In genomic region chr2:164771123-164771522, GRCm38 (mm10) we compare ENCODE assay signal across 9 mouse cellular contexts. TPM values are rescaled to one million over a fixed set of nuclear protein-coding genes. Genes with fewer than 3 reads are reported as not detected.
DNase-seq lines count a peak whose midpoint lies in the region; ATAC-seq and TF ChIP-seq lines count a peak whose summit lies in the region.
"Had no signal": no experiment of that assay in that cellular context is flagged by ENCODE, and none has a peak within 500 bp of the region (broad histone marks: within the 10 kb centered on the region; RNA-seq: fewer than 3 reads in every experiment).

No protein-coding gene starts in this region.

- peak overlapping the region; percentile 35; the same call in 1 of the 2 replicates for H3K9ac ChIP-seq in heart, postnatal 0 days (replicated peaks; ENCODE audit: low read depth, low read length)
- H3K9ac ChIP-seq in hindbrain, embryonic 12.5 days: peak overlapping the region; percentile 68
- peak overlapping the region; percentile 94 for H3K9ac ChIP-seq in midbrain, embryonic 11.5 days (ENCODE audit: low read length)

- TF ChIP-seq EP300 in heart, postnatal 0 days (IDR thresholded peaks at IDR 0.05; ENCODE audit: low read depth): no peak

- 51% methylated on average over 8 of the region's 8 CpGs for WGBS in heart, postnatal 0 days
- WGBS in hindbrain, embryonic 12.5 days: 84% methylated on average over 8 of the region's 8 CpGs
- 88% methylated on average over 8 of the region's 8 CpGs for WGBS in midbrain, embryonic 11.5 days

- H3K27me3 ChIP-seq in heart, postnatal 0 days (ENCODE audit: control insufficient read depth, insufficient read depth, low read length): no peaks in the 10 kb centered on the region
- H3K27me3 ChIP-seq in G1E (ENCODE audit: insufficient read depth, low read length): no peaks in the 10 kb centered on the region
- no peaks in the 10 kb centered on the region for H3K27me3 ChIP-seq in hindbrain, embryonic 12.5 days
- H3K27me3 ChIP-seq in midbrain, embryonic 11.5 days (ENCODE audit: control insufficient read depth, insufficient read depth, low read length): no peaks in the 10 kb centered on the region

- no peak for TF ChIP-seq CTCF in heart, postnatal 0 days (IDR thresholded peaks at IDR 0.05; ENCODE audit: low read depth)
- TF ChIP-seq CTCF in G1E (IDR thresholded peaks at IDR 0.05; ENCODE audit: low read depth, low read length): no peak

- H3K4me3 ChIP-seq in heart, postnatal 0 days (ENCODE audit: low read depth, low read length): peak overlapping the region; percentile 68
- H3K4me3 ChIP-seq in G1E (ENCODE audit: low read depth, low read length): peak overlapping the region; percentile 75
- H3K4me3 ChIP-seq in hindbrain, embryonic 12.5 days: peak overlapping the region; percentile 73
- peak overlapping the region; percentile 96 for H3K4me3 ChIP-seq in midbrain, embryonic 11.5 days (ENCODE audit: low read depth, low read length)

- peaks cover 27% of the 10 kb centered on the region for H3K36me3 ChIP-seq in heart, postnatal 0 days (replicated peaks; ENCODE audit: control insufficient read depth, insufficient read depth, low read length)
- H3K36me3 ChIP-seq in G1E (replicated peaks): peaks cover 58% of the 10 kb centered on the region
- peaks cover 32% of the 10 kb centered on the region for H3K36me3 ChIP-seq in hindbrain, embryonic 12.5 days
- H3K36me3 ChIP-seq in midbrain, embryonic 11.5 days (ENCODE audit: control insufficient read depth, insufficient read depth, low read length): peaks cover 19% of the 10 kb centered on the region

- H3K9me3 ChIP-seq in heart, postnatal 0 days (replicated peaks; ENCODE audit: control insufficient read depth, low read length): no peaks in the 10 kb centered on the region
- H3K9me3 ChIP-seq in G1E (replicated peaks): no peaks in the 10 kb centered on the region
- H3K9me3 ChIP-seq in hindbrain, embryonic 12.5 days (replicated peaks): no peaks in the 10 kb centered on the region
- H3K9me3 ChIP-seq in midbrain, embryonic 11.5 days (ENCODE audit: control insufficient read depth, low read length): no peaks in the 10 kb centered on the region

- H3K4me1 ChIP-seq in heart, postnatal 0 days (ENCODE audit: control insufficient read depth, insufficient read depth): peaks cover 20% of the 10 kb centered on the region; the same call in 1 of the 2 replicates
- peaks cover 55% of the 10 kb centered on the region for H3K4me1 ChIP-seq in G1E (ENCODE audit: insufficient read depth, low read depth, low read length)
- peaks cover 25% of the 10 kb centered on the region for H3K4me1 ChIP-seq in hindbrain, embryonic 12.5 days
- H3K4me1 ChIP-seq in midbrain, embryonic 11.5 days (ENCODE audit: control insufficient read depth, insufficient read depth, low read length): peaks cover 20% of the 10 kb centered on the region

- no peak for ATAC-seq in heart, postnatal 0 days (ENCODE audit: insufficient read depth, low read depth)
- ATAC-seq in G1E (ENCODE audit: extremely low read depth, insufficient number of reproducible peaks, low FRiP score, poor library complexity, severe bottlenecking): no peak
- ATAC-seq in hindbrain, embryonic 12.5 days (ENCODE audit: low FRiP score): no peak
- no peak for ATAC-seq in midbrain, embryonic 11.5 days (ENCODE audit: low FRiP score)
- ATAC-seq in monocyte, adult 5-6 weeks (replicated peaks; ENCODE audit: insufficient number of reproducible peaks, low FRiP score, low TSS enrichment, poor library complexity, severe bottlenecking): no peak

- no peak overlapping the region for H3K27ac ChIP-seq in heart, postnatal 0 days (ENCODE audit: low read depth)
- no peak overlapping the region for H3K27ac ChIP-seq in hindbrain, embryonic 12.5 days
- no peak overlapping the region for H3K27ac ChIP-seq in midbrain, embryonic 11.5 days (ENCODE audit: low read depth, low read length)

- H3K4me2 ChIP-seq in heart, postnatal 0 days (ENCODE audit: low read depth, low read length): peak overlapping the region; percentile 86
- peak overlapping the region; percentile 89 for H3K4me2 ChIP-seq in hindbrain, embryonic 12.5 days (replicated peaks)
- peak overlapping the region; percentile 83 for H3K4me2 ChIP-seq in midbrain, embryonic 11.5 days

- DNase-seq in heart, postnatal 0 days (ENCODE audit: low spot score): no peak
- no peak for DNase-seq in heart, adult 11 months
- DNase-seq in G1E (ENCODE audit: low spot score): no peak
- DNase-seq in midbrain, embryonic 11.5 days (ENCODE audit: low spot score, missing footprints): no peak
- no peak for DNase-seq in adrenal gland, postnatal 10 days
- DNase-seq in urinary bladder, adult 2 months (ENCODE audit: low spot score): no peak

RNA-seq across cellular contexts. Expression of gene Ube2c, which starts 1.4 kb away (rescaled TPM):
- total RNA-seq in heart, postnatal 0 days (2014; rRNA removed; ENCODE audit: low replicate concordance): 175 and 320 TPM in 2 replicates
- polyA plus RNA-seq in heart, postnatal 0 days (2015; fragmentation: Nextera tagmentation; extraction: Ambion mirVana): 116 and 117 TPM in 2 replicates
- total RNA-seq in G1E (2014; fragmentation: Nextera tagmentation): 351 and 411 TPM in 2 replicates
- 127 and 135 TPM in 2 replicates for total RNA-seq in G1E (2017)
- polyA plus RNA-seq in G1E (2012): 102 and 111 TPM in 2 replicates
- 296 and 341 TPM in 2 replicates for polyA plus RNA-seq in hindbrain, embryonic 12.5 days (2016; fragmentation: Nextera tagmentation; extraction: Ambion mirVana)
- polyA plus RNA-seq in midbrain, embryonic 11.5 days (2014; fragmentation: Nextera tagmentation; extraction: Ambion mirVana): 520 and 544 TPM in 2 replicates
- total RNA-seq in adrenal gland, postnatal 10 days (2021): 10 to 100 TPM; 28.1 to 33.7 TPM
- 2.7 to 5.1 TPM (median 3.5 TPM) in 3 replicates for total RNA-seq in monocyte, adult 5-6 weeks (2017)
- 7.3 and 7.9 TPM in 2 replicates for polyA plus RNA-seq in urinary bladder, adult 2 months (2012; rRNA removed)

RNA-seq across cellular contexts. Expression of gene Tnnc2, which starts 8.6 kb away (rescaled TPM):
- total RNA-seq in heart, postnatal 0 days (2014; rRNA removed; ENCODE audit: low replicate concordance): 4.9 and 5.0 TPM in 2 replicates
- polyA plus RNA-seq in heart, postnatal 0 days (2015; fragmentation: Nextera tagmentation; extraction: Ambion mirVana): 0.18 and 0.25 TPM in 2 replicates
- total RNA-seq in G1E (2014; fragmentation: Nextera tagmentation) (not detected in 2 replicates), G1E (2017) (not detected in 2 replicates)
- polyA plus RNA-seq in G1E (2012): not detected in 2 replicates
- 4.9 and 31.3 TPM in 2 replicates for polyA plus RNA-seq in hindbrain, embryonic 12.5 days (2016; fragmentation: Nextera tagmentation; extraction: Ambion mirVana)
- polyA plus RNA-seq in midbrain, embryonic 11.5 days (2014; fragmentation: Nextera tagmentation; extraction: Ambion mirVana): not detected in 2 replicates
- total RNA-seq in adrenal gland, postnatal 10 days (2021): 100 to 1,000 TPM; 221 to 908 TPM
- not detected in 3 replicates for total RNA-seq in monocyte, adult 5-6 weeks (2017)
- polyA plus RNA-seq in urinary bladder, adult 2 months (2012; rRNA removed): 21.9 and 26.7 TPM in 2 replicates
- total RNA-seq: heart, postnatal 25 days had no signal

RNA-seq across cellular contexts. Expression of gene Snx21, which starts 14.5 kb away (rescaled TPM):
- total RNA-seq in heart, postnatal 0 days (2014; rRNA removed; ENCODE audit: low replicate concordance): 46.4 and 98.1 TPM in 2 replicates
- 29.8 and 30.8 TPM in 2 replicates for polyA plus RNA-seq in heart, postnatal 0 days (2015; fragmentation: Nextera tagmentation; extraction: Ambion mirVana)
- total RNA-seq in G1E (2014; fragmentation: Nextera tagmentation): 4.7 and 6.8 TPM in 2 replicates
- total RNA-seq in G1E (2017): 1.3 and 1.7 TPM in 2 replicates
- polyA plus RNA-seq in G1E (2012): 3.5 and 5.0 TPM in 2 replicates
- 15.0 and 15.7 TPM in 2 replicates for polyA plus RNA-seq in hindbrain, embryonic 12.5 days (2016; fragmentation: Nextera tagmentation; extraction: Ambion mirVana)
- 10.4 and 11.7 TPM in 2 replicates for polyA plus RNA-seq in midbrain, embryonic 11.5 days (2014; fragmentation: Nextera tagmentation; extraction: Ambion mirVana)
- total RNA-seq in adrenal gland, postnatal 10 days (2021): 10 to 100 TPM; 36.9 to 39.0 TPM
- 2.9 to 6.0 TPM (median 5.5 TPM) in 3 replicates for total RNA-seq in monocyte, adult 5-6 weeks (2017)
- 24.4 and 29.0 TPM in 2 replicates for polyA plus RNA-seq in urinary bladder, adult 2 months (2012; rRNA removed)

RNA-seq across cellular contexts. Expression of gene Dnttip1, which starts 25.3 kb away (rescaled TPM):
- 8.9 and 19.1 TPM in 2 replicates for total RNA-seq in heart, postnatal 0 days (2014; rRNA removed; ENCODE audit: low replicate concordance)
- 42.8 and 43.3 TPM in 2 replicates for polyA plus RNA-seq in heart, postnatal 0 days (2015; fragmentation: Nextera tagmentation; extraction: Ambion mirVana)
- total RNA-seq in G1E (2014; fragmentation: Nextera tagmentation) (58.1 and 86.2 TPM in 2 replicates), G1E (2017) (18.0 and 23.8 TPM in 2 replicates)
- 122 and 135 TPM in 2 replicates for polyA plus RNA-seq in G1E (2012)
- polyA plus RNA-seq in hindbrain, embryonic 12.5 days (2016; fragmentation: Nextera tagmentation; extraction: Ambion mirVana): 85.3 and 89.7 TPM in 2 replicates
- 75.9 and 82.5 TPM in 2 replicates for polyA plus RNA-seq in midbrain, embryonic 11.5 days (2014; fragmentation: Nextera tagmentation; extraction: Ambion mirVana)
- total RNA-seq in adrenal gland, postnatal 10 days (2021): 10 to 100 TPM; 39.1 to 42.1 TPM
- total RNA-seq in monocyte, adult 5-6 weeks (2017): 18.2 to 23.6 TPM (median 20.1 TPM) in 3 replicates
- 36.1 and 36.7 TPM in 2 replicates for polyA plus RNA-seq in urinary bladder, adult 2 months (2012; rRNA removed)

RNA-seq across cellular contexts. Expression of gene Wfdc3, which starts 25.4 kb away (rescaled TPM):
- not detected in 2 replicates for total RNA-seq in heart, postnatal 0 days (2014; rRNA removed; ENCODE audit: low replicate concordance)
- 0.46 and 0.51 TPM in 2 replicates for polyA plus RNA-seq in heart, postnatal 0 days (2015; fragmentation: Nextera tagmentation; extraction: Ambion mirVana)
- total RNA-seq in G1E (2014; fragmentation: Nextera tagmentation): 1.4 and 2.0 TPM in 2 replicates
- total RNA-seq in G1E (2017): 0.98 and 1.5 TPM in 2 replicates
- polyA plus RNA-seq in G1E (2012): 0.03 TPM in 1 of 2 replicates, not detected in the other
- polyA plus RNA-seq in hindbrain, embryonic 12.5 days (2016; fragmentation: Nextera tagmentation; extraction: Ambion mirVana): 1.0 and 1.2 TPM in 2 replicates
- polyA plus RNA-seq in midbrain, embryonic 11.5 days (2014; fragmentation: Nextera tagmentation; extraction: Ambion mirVana): 0.66 and 0.85 TPM in 2 replicates
- total RNA-seq in adrenal gland, postnatal 10 days (2021): under 1 TPM; 0.54 to 0.70 TPM
- total RNA-seq in monocyte, adult 5-6 weeks (2017): not detected in 3 replicates
- 0.81 and 0.96 TPM in 2 replicates for polyA plus RNA-seq in urinary bladder, adult 2 months (2012; rRNA removed)

Comparison
In these comparisons a context has a peak if more than half of its experiments do, and no peak if none do; other contexts are left out.
1. H3K9ac ChIP-seq: peak in every context shown above with its lines; median percentile 94 in midbrain, embryonic 11.5 days; 68 in hindbrain, embryonic 12.5 days; 35 in heart, postnatal 0 days.
2. RNA of gene Ube2c, which starts 1.4 kb away (polyA plus RNA-seq): 520 to 544 TPM in midbrain, embryonic 11.5 days, 296 to 341 TPM in hindbrain, embryonic 12.5 days, 116 to 117 TPM in heart, postnatal 0 days and 102 to 111 TPM in G1E; 7.3 to 7.9 TPM in urinary bladder, adult 2 months; every median in the first group is over 10 times any median in the second.
3. Peak in every context shown above with its lines, with median percentiles within 50 percentile points of each other: H3K4me2 ChIP-seq and H3K4me3 ChIP-seq.